14 mouse cellular contexts compared by ENCODE assay signal in the genomic region with DNA sequence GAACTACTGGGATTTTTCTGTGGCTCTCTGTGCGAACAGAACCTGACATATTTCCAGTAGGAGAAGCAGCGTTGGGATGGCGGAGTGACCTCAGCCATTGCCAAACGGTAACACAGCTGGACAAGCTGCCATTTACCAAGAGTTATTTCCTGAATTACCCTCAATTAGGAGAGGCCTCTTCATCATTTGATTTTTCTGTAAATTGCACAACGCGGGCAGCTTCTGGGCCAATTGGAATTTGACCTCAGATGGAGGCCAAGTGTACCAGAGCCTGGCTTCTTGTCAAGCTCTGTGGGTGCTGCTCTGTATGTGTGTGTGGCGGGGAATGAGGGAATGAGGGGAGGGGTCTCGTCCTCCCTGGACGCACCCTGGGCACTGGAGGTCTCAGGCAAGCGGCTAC.
DNase-seq lines count a peak whose midpoint lies in the region; ATAC-seq lines count a peak whose summit lies in the region.
"Had no signal": no experiment of that assay in that cellular context is flagged by ENCODE, and none has a peak within 500 bp of the region (broad histone marks: within the 10 kb centered on the region; RNA-seq: fewer than 3 reads in every experiment).

No protein-coding gene starts in this region.

- peak; percentile 31 for DNase-seq in 416B (ENCODE audit: low read depth)
- peak; percentile 71 to 81 for DNase-seq in kidney, postnatal 25 days
- DNase-seq in embryo, embryonic 10.5 days (ENCODE audit: low spot score): no peak
- no peak for DNase-seq in thymus, postnatal 25 days
- DNase-seq: B cell, adult 2 months; cerebellum, postnatal 25 days had no signal

- H3K4me1 ChIP-seq in forebrain, embryonic 12.5 days: peaks cover 72% of the 10 kb centered on the region
- H3K4me1 ChIP-seq in forebrain, embryonic 15.5 days: peaks cover 27% of the 10 kb centered on the region
- peaks cover 26% of the 10 kb centered on the region for H3K4me1 ChIP-seq in brown adipose tissue, adult 24 weeks (ENCODE audit: control insufficient read depth, insufficient read depth, insufficient read length, low read length)
- H3K4me1 ChIP-seq in heart, embryonic 11.5 days (ENCODE audit: control insufficient read depth, insufficient read depth, low read length): peaks cover 3% of the 10 kb centered on the region; the same call in 1 of the 2 replicates

- no peak overlapping the region for H3K4me2 ChIP-seq in forebrain, embryonic 12.5 days
- no peak overlapping the region for H3K4me2 ChIP-seq in forebrain, embryonic 15.5 days (replicated peaks)
- no peak overlapping the region for H3K4me2 ChIP-seq in heart, embryonic 11.5 days
- H3K4me2 ChIP-seq: midbrain, embryonic 15.5 days had no signal

- H3K27me3 ChIP-seq in forebrain, embryonic 12.5 days: no peaks in the 10 kb centered on the region
- H3K27me3 ChIP-seq in forebrain, embryonic 15.5 days: no peaks in the 10 kb centered on the region; the same call in 1 of the 2 replicates
- no peaks in the 10 kb centered on the region for H3K27me3 ChIP-seq in heart, embryonic 11.5 days (ENCODE audit: control insufficient read depth, insufficient read depth, low read length)
- H3K27me3 ChIP-seq: midbrain, embryonic 15.5 days had no signal

- peak overlapping the region; percentile 25; the same call in 1 of the 2 replicates for H3K27ac ChIP-seq in forebrain, embryonic 12.5 days
- no peak overlapping the region for H3K27ac ChIP-seq in forebrain, embryonic 15.5 days (replicated peaks)
- H3K27ac ChIP-seq in brown adipose tissue, adult 24 weeks (replicated peaks; ENCODE audit: low read depth, low read length): peak overlapping the region; percentile 6; the same call in 1 of the 2 replicates
- no peak overlapping the region for H3K27ac ChIP-seq in heart, embryonic 11.5 days (ENCODE audit: low read depth, low read length)
- H3K27ac ChIP-seq: hindbrain, postnatal 0 days; left cerebral cortex, adult 2 months; midbrain, embryonic 15.5 days had no signal

- no peaks in the 10 kb centered on the region for H3K9me3 ChIP-seq in forebrain, embryonic 12.5 days
- no peaks in the 10 kb centered on the region for H3K9me3 ChIP-seq in forebrain, embryonic 15.5 days
- H3K9me3 ChIP-seq in heart, embryonic 11.5 days (replicated peaks; ENCODE audit: control insufficient read depth, low read length): no peaks in the 10 kb centered on the region
- H3K9me3 ChIP-seq: midbrain, embryonic 15.5 days had no signal

- no peak overlapping the region for H3K9ac ChIP-seq in forebrain, embryonic 12.5 days
- no peak overlapping the region for H3K9ac ChIP-seq in forebrain, embryonic 15.5 days (replicated peaks)
- no peak overlapping the region for H3K9ac ChIP-seq in heart, embryonic 11.5 days (ENCODE audit: low read depth, low read length)
- H3K9ac ChIP-seq: midbrain, embryonic 15.5 days had no signal

- 79% methylated on average over 10 of the region's 10 CpGs for WGBS in forebrain, embryonic 12.5 days
- 70% methylated on average over 10 of the region's 10 CpGs for WGBS in forebrain, embryonic 15.5 days
- 80% methylated on average over 10 of the region's 10 CpGs for WGBS in heart, embryonic 11.5 days (ENCODE audit: insufficient replicate concordance)

- H3K4me3 ChIP-seq in forebrain, embryonic 12.5 days (replicated peaks): no peak overlapping the region
- H3K4me3 ChIP-seq in forebrain, embryonic 15.5 days: no peak overlapping the region
- H3K4me3 ChIP-seq in brown adipose tissue, adult 24 weeks (ENCODE audit: insufficient read depth, low read depth, low read length): no peak overlapping the region
- H3K4me3 ChIP-seq in heart, embryonic 11.5 days (ENCODE audit: low read depth, low read length): no peak overlapping the region
- H3K4me3 ChIP-seq: erythroblast, embryonic 14.5 days; left cerebral cortex, adult 2 months; midbrain, embryonic 15.5 days had no signal

- no peak for ATAC-seq in forebrain, embryonic 12.5 days (ENCODE audit: low FRiP score)
- ATAC-seq in forebrain, embryonic 15.5 days (replicated peaks): no peak
- ATAC-seq in heart, embryonic 11.5 days (replicated peaks; ENCODE audit: insufficient number of reproducible peaks, low FRiP score, low TSS enrichment): no peak
- ATAC-seq: hindbrain, postnatal 0 days; midbrain, embryonic 15.5 days had no signal

- no peaks in the 10 kb centered on the region for H3K36me3 ChIP-seq in forebrain, embryonic 12.5 days (replicated peaks)
- H3K36me3 ChIP-seq in forebrain, embryonic 15.5 days: no peaks in the 10 kb centered on the region
- no peaks in the 10 kb centered on the region for H3K36me3 ChIP-seq in heart, embryonic 11.5 days (ENCODE audit: control insufficient read depth, insufficient read depth, low read length)
- H3K36me3 ChIP-seq: midbrain, embryonic 15.5 days had no signal

Comparison
In these comparisons a context has a peak if more than half of its experiments do, and no peak if none do; other contexts are left out.
1. H3K27ac ChIP-seq: peak in forebrain, embryonic 12.5 days (single experiment) and brown adipose tissue, adult 24 weeks (single experiment); none in forebrain, embryonic 15.5 days (single experiment) and heart, embryonic 11.5 days (single experiment).
2. DNase-seq: peak in 416B (single experiment) and kidney, postnatal 25 days (2 of 2); none in embryo, embryonic 10.5 days (single experiment) and thymus, postnatal 25 days (single experiment).